14 mouse cellular contexts compared by ENCODE assay signal in genomic region chr12:76556745-76557389, GRCm38 (mm10). TPM values are rescaled to one million over a fixed set of nuclear protein-coding genes. Genes with fewer than 3 reads are reported as not detected.
DNase-seq lines count a peak whose midpoint lies in the region; ATAC-seq and TF ChIP-seq lines count a peak whose summit lies in the region.
"Had no signal": no experiment of that assay in that cellular context is flagged by ENCODE, and none has a peak within 500 bp of the region (broad histone marks: within the 10 kb centered on the region; RNA-seq: fewer than 3 reads in every experiment).

No protein-coding gene starts in this region.

- H3K4me2 ChIP-seq in heart, embryonic 13.5 days = peak overlapping the region; percentile 16; the same call in 1 of the 2 replicates
- H3K4me2 ChIP-seq in liver, postnatal 0 days (ENCODE audit: low read depth, low read length) = no peak overlapping the region
- no peak overlapping the region for H3K4me2 ChIP-seq in liver, embryonic 11.5 days
- peak overlapping the region; percentile 21; the same call in 1 of the 2 replicates for H3K4me2 ChIP-seq in kidney, postnatal 0 days (ENCODE audit: low read length)
- no peak overlapping the region for H3K4me2 ChIP-seq in stomach, embryonic 16.5 days (ENCODE audit: low read depth, low read length)
- H3K4me2 ChIP-seq: lung, embryonic 15.5 days had no signal

- H3K4me3 ChIP-seq in heart, embryonic 13.5 days = no peak overlapping the region
- H3K4me3 ChIP-seq in liver, postnatal 0 days (ENCODE audit: low read depth, low read length) = no peak overlapping the region
- H3K4me3 ChIP-seq in liver, embryonic 11.5 days (ENCODE audit: low read depth, low read length) = no peak overlapping the region
- no peak overlapping the region for H3K4me3 ChIP-seq in kidney, postnatal 0 days (replicated peaks; ENCODE audit: low read depth, low read length)
- H3K4me3 ChIP-seq in stomach, embryonic 16.5 days (replicated peaks; ENCODE audit: low read length) = no peak overlapping the region
- H3K4me3 ChIP-seq: lung, embryonic 15.5 days; myocyte had no signal

- peaks cover 22% of the 10 kb centered on the region for H3K36me3 ChIP-seq in heart, embryonic 13.5 days
- peaks cover 16% of the 10 kb centered on the region for H3K36me3 ChIP-seq in liver, postnatal 0 days (replicated peaks; ENCODE audit: insufficient read depth, low read length)
- peaks cover 6% of the 10 kb centered on the region for H3K36me3 ChIP-seq in liver, embryonic 11.5 days (ENCODE audit: control insufficient read depth, insufficient read depth, low read length)
- H3K36me3 ChIP-seq in kidney, postnatal 0 days (ENCODE audit: insufficient read depth, low read length) = peaks cover 11% of the 10 kb centered on the region; the same call in 1 of the 2 replicates
- peaks cover 13% of the 10 kb centered on the region; the same call in 1 of the 2 replicates for H3K36me3 ChIP-seq in stomach, embryonic 16.5 days (ENCODE audit: control insufficient read depth, insufficient read depth, low read length)

- TF ChIP-seq CTCF in liver, postnatal 0 days (IDR thresholded peaks at IDR 0.05; ENCODE audit: low read depth) = no peak
- no peak for TF ChIP-seq CTCF in kidney, postnatal 0 days (IDR thresholded peaks at IDR 0.05; ENCODE audit: low read depth)

- WGBS in heart, embryonic 13.5 days = 23% methylated on average over 6 of the region's 6 CpGs
- 47% methylated on average over 6 of the region's 6 CpGs for WGBS in liver, postnatal 0 days (ENCODE audit: insufficient replicate concordance)
- 31% methylated on average over 6 of the region's 6 CpGs for WGBS in liver, embryonic 11.5 days
- 7% methylated on average over 6 of the region's 6 CpGs for WGBS in kidney, postnatal 0 days
- WGBS in stomach, embryonic 16.5 days = 23% methylated on average over 6 of the region's 6 CpGs

- H3K9me3 ChIP-seq in heart, embryonic 13.5 days = no peaks in the 10 kb centered on the region
- H3K9me3 ChIP-seq in liver, postnatal 0 days (ENCODE audit: low read length) = no peaks in the 10 kb centered on the region
- no peaks in the 10 kb centered on the region for H3K9me3 ChIP-seq in liver, embryonic 11.5 days (ENCODE audit: control insufficient read depth, low read length)
- no peaks in the 10 kb centered on the region for H3K9me3 ChIP-seq in kidney, postnatal 0 days (replicated peaks; ENCODE audit: low read length)
- no peaks in the 10 kb centered on the region for H3K9me3 ChIP-seq in stomach, embryonic 16.5 days (replicated peaks; ENCODE audit: control insufficient read depth, low read length)
- H3K9me3 ChIP-seq: lung, embryonic 15.5 days had no signal

- TF ChIP-seq EP300 in liver, postnatal 0 days (IDR thresholded peaks at IDR 0.05; ENCODE audit: low read depth) = no peak

- intact Hi-C loops in heart, postnatal 10 days (cut with DNase I) = no loop called here

- H3K27me3 ChIP-seq in heart, embryonic 13.5 days (replicated peaks) = no peaks in the 10 kb centered on the region
- no peaks in the 10 kb centered on the region for H3K27me3 ChIP-seq in liver, postnatal 0 days (ENCODE audit: insufficient read depth, low read length)
- H3K27me3 ChIP-seq in liver, embryonic 11.5 days (replicated peaks; ENCODE audit: control insufficient read depth, insufficient read depth, low read length) = no peaks in the 10 kb centered on the region
- no peaks in the 10 kb centered on the region for H3K27me3 ChIP-seq in kidney, postnatal 0 days (ENCODE audit: insufficient read depth, low read length)
- no peaks in the 10 kb centered on the region for H3K27me3 ChIP-seq in stomach, embryonic 16.5 days (ENCODE audit: control insufficient read depth, insufficient read depth, low read length)
- H3K27me3 ChIP-seq: lung, embryonic 15.5 days had no signal

- no peak for DNase-seq in heart, postnatal 10 days
- no peak for DNase-seq in liver, postnatal 0 days
- no peak for DNase-seq in liver, embryonic 11.5 days (ENCODE audit: low spot score)
- DNase-seq in kidney, postnatal 0 days (ENCODE audit: low spot score) = no peak
- DNase-seq in urinary bladder, postnatal 10 days (ENCODE audit: low spot score) = no peak
- DNase-seq in urinary bladder, postnatal 36 days (ENCODE audit: low spot score in 2 of 2) = no peak
- DNase-seq: embryo, embryonic 11 days; right cerebral cortex, postnatal 4 days; thymus, adult 18-20 months had no signal

- H3K27ac ChIP-seq in heart, embryonic 13.5 days (replicated peaks) = peak overlapping the region; percentile 12; the same call in 1 of the 2 replicates
- peak overlapping the region; percentile 1; the same call in 1 of the 2 replicates for H3K27ac ChIP-seq in liver, postnatal 0 days (ENCODE audit: low read depth)
- H3K27ac ChIP-seq in liver, embryonic 11.5 days (ENCODE audit: low read depth, low read length) = no peak overlapping the region
- peak overlapping the region; percentile 64 for H3K27ac ChIP-seq in kidney, postnatal 0 days
- peak overlapping the region; percentile 14; the same call in 1 of the 2 replicates for H3K27ac ChIP-seq in stomach, embryonic 16.5 days (ENCODE audit: low read length)
- H3K27ac ChIP-seq: lung, embryonic 15.5 days had no signal

- no peak overlapping the region for H3K9ac ChIP-seq in heart, embryonic 13.5 days
- no peak overlapping the region for H3K9ac ChIP-seq in liver, postnatal 0 days (replicated peaks)
- H3K9ac ChIP-seq in liver, embryonic 11.5 days (ENCODE audit: low read depth, low read length) = no peak overlapping the region
- H3K9ac ChIP-seq in kidney, postnatal 0 days (ENCODE audit: low read depth, low read length) = 0 out of 2 replicates have a peak overlapping the region, but pooled peaks have one; percentile 1
- peak overlapping the region; percentile 29; the same call in 1 of the 2 replicates for H3K9ac ChIP-seq in stomach, embryonic 16.5 days (ENCODE audit: low read length)
- H3K9ac ChIP-seq: lung, embryonic 15.5 days had no signal

- peaks cover 59% of the 10 kb centered on the region for H3K4me1 ChIP-seq in heart, embryonic 13.5 days
- peaks cover 51% of the 10 kb centered on the region for H3K4me1 ChIP-seq in liver, postnatal 0 days (ENCODE audit: insufficient read depth)
- H3K4me1 ChIP-seq in liver, embryonic 11.5 days (replicated peaks; ENCODE audit: control insufficient read depth, insufficient read depth, low read length) = peaks cover 21% of the 10 kb centered on the region
- peaks cover 31% of the 10 kb centered on the region for H3K4me1 ChIP-seq in kidney, postnatal 0 days (replicated peaks; ENCODE audit: insufficient read depth, low read length)
- peaks cover 49% of the 10 kb centered on the region for H3K4me1 ChIP-seq in stomach, embryonic 16.5 days (ENCODE audit: control insufficient read depth, insufficient read depth, low read length)

- ATAC-seq in heart, embryonic 13.5 days (ENCODE audit: extremely low read depth, insufficient number of reproducible peaks, low FRiP score, low TSS enrichment) = no peak
- no peak for ATAC-seq in liver, postnatal 0 days
- no peak for ATAC-seq in liver, embryonic 11.5 days (replicated peaks; ENCODE audit: low FRiP score)
- 0 out of 2 replicates have a peak, but pooled peaks have one; percentile 11 for ATAC-seq in kidney, postnatal 0 days (replicated peaks; ENCODE audit: low FRiP score, low read depth)
- ATAC-seq in stomach, embryonic 16.5 days (ENCODE audit: insufficient read depth, low FRiP score) = no peak
- ATAC-seq: inflammation-experienced regulatory T-cells, adult 6 months had no signal

RNA-seq across cellular contexts. Expression of gene Plekhg3, which starts 26.2 kb away (rescaled TPM):
- polyA plus RNA-seq in heart, embryonic 13.5 days (2015; fragmentation: Nextera tagmentation; extraction: Ambion mirVana) = 6.5 and 7.2 TPM in 2 replicates
- 10 to 100 TPM; 22.7 to 24.6 TPM for total RNA-seq in heart, postnatal 10 days (2021)
- 3.3 and 3.7 TPM in 2 replicates for polyA plus RNA-seq in liver, postnatal 0 days (2015; fragmentation: Nextera tagmentation; extraction: Ambion mirVana)
- 3.4 and 4.1 TPM in 2 replicates for polyA plus RNA-seq in liver, embryonic 11.5 days (2014; fragmentation: Nextera tagmentation; extraction: Ambion mirVana)
- 14.9 and 17.7 TPM in 2 replicates for polyA plus RNA-seq in kidney, postnatal 0 days (2015; fragmentation: Nextera tagmentation; extraction: Ambion mirVana)
- 10.2 and 11.6 TPM in 2 replicates for polyA plus RNA-seq in stomach, embryonic 16.5 days (2015; fragmentation: Nextera tagmentation; extraction: Ambion mirVana)

Comparison
In these comparisons a context has a peak if more than half of its experiments do, and no peak if none do; other contexts are left out.
1. H3K4me2 ChIP-seq: peak in heart, embryonic 13.5 days (single experiment) and kidney, postnatal 0 days (single experiment); none in liver, postnatal 0 days (single experiment), liver, embryonic 11.5 days (single experiment) and stomach, embryonic 16.5 days (single experiment).
2. H3K9ac ChIP-seq: peak in kidney, postnatal 0 days (single experiment) and stomach, embryonic 16.5 days (single experiment); none in heart, embryonic 13.5 days (single experiment), liver, postnatal 0 days (single experiment) and liver, embryonic 11.5 days (single experiment).